In genomic region chr7:84088971-84089370, GRCm38 (mm10) we compare ENCODE assay signal across 8 mouse cellular contexts. TPM values are rescaled to one million over a fixed set of nuclear protein-coding genes. Genes with fewer than 3 reads are reported as not detected.
DNase-seq lines count a peak whose midpoint lies in the region; ATAC-seq lines count a peak whose summit lies in the region.

No protein-coding gene starts in this region.

- 17% methylated on average over 4 of the region's 4 CpGs for WGBS in kidney, embryonic 14.5 days
- WGBS in limb, embryonic 10.5 days = 14% methylated on average over 4 of the region's 4 CpGs

- peaks cover 5% of the 10 kb centered on the region; the same call in 1 of the 2 replicates for H3K4me1 ChIP-seq in kidney, embryonic 14.5 days (ENCODE audit: control insufficient read depth, insufficient read depth, low read length)
- H3K4me1 ChIP-seq in limb, embryonic 10.5 days = peaks cover 17% of the 10 kb centered on the region

- no peak overlapping the region for H3K27ac ChIP-seq in kidney, embryonic 14.5 days (ENCODE audit: low read depth, low read length)
- H3K27ac ChIP-seq in limb, embryonic 10.5 days = no peak overlapping the region

- no peak for ATAC-seq in kidney, embryonic 14.5 days (ENCODE audit: low FRiP score, low TSS enrichment)

- H3K27me3 ChIP-seq in kidney, embryonic 14.5 days (ENCODE audit: control insufficient read depth, insufficient read depth, low read length) = peaks cover 20% of the 10 kb centered on the region
- H3K27me3 ChIP-seq in limb, embryonic 10.5 days (ENCODE audit: low read depth, poor library complexity, severe bottlenecking) = peaks cover 45% of the 10 kb centered on the region

- no peaks in the 10 kb centered on the region for H3K36me3 ChIP-seq in kidney, embryonic 14.5 days (ENCODE audit: control insufficient read depth, insufficient read depth, low read length)
- no peaks in the 10 kb centered on the region for H3K36me3 ChIP-seq in limb, embryonic 10.5 days

- no peak overlapping the region for H3K4me2 ChIP-seq in kidney, embryonic 14.5 days (replicated peaks; ENCODE audit: low read depth, low read length)

- H3K9ac ChIP-seq in kidney, embryonic 14.5 days (ENCODE audit: low read depth, low read length) = no peak overlapping the region

- H3K9me3 ChIP-seq in kidney, embryonic 14.5 days (ENCODE audit: control insufficient read depth, low read length) = no peaks in the 10 kb centered on the region
- no peaks in the 10 kb centered on the region for H3K9me3 ChIP-seq in limb, embryonic 10.5 days (replicated peaks)

- DNase-seq in kidney, adult 18-20 months = peak; percentile 88
- peak; percentile 75 for DNase-seq in adipocyte (ENCODE audit: low spot score)
- peak; percentile 87 for DNase-seq in embryo, embryonic 10 days (ENCODE audit: low spot score)
- DNase-seq in heart, postnatal 4 days = peak; percentile 88
- DNase-seq in limb, embryonic 10.5 days (ENCODE audit: low spot score) = peak; percentile 50
- peak; percentile 65 for DNase-seq in retina, postnatal 1 day
- peak; percentile 90 for DNase-seq in thymus, postnatal 4 days

- H3K4me3 ChIP-seq in kidney, embryonic 14.5 days (ENCODE audit: low read length) = no peak overlapping the region
- H3K4me3 ChIP-seq in limb, embryonic 10.5 days = no peak overlapping the region

RNA-seq across cellular contexts. Expression of gene Cemip, which starts 2.7 kb away (rescaled TPM):
- 0.16 and 0.36 TPM in 2 replicates for polyA plus RNA-seq in kidney, embryonic 14.5 days (2014; fragmentation: Nextera tagmentation; extraction: Ambion mirVana)
- 1 to 10 TPM; 2.0 to 2.6 TPM for total RNA-seq in heart, postnatal 4 days (2021)
- 0.03 TPM in 1 of 2 replicates, not detected in the other for polyA plus RNA-seq in limb, embryonic 10.5 days (2016; fragmentation: Nextera tagmentation; extraction: Ambion mirVana)
